ENCODE assay signal across 15 mouse cellular contexts in the genomic region with DNA sequence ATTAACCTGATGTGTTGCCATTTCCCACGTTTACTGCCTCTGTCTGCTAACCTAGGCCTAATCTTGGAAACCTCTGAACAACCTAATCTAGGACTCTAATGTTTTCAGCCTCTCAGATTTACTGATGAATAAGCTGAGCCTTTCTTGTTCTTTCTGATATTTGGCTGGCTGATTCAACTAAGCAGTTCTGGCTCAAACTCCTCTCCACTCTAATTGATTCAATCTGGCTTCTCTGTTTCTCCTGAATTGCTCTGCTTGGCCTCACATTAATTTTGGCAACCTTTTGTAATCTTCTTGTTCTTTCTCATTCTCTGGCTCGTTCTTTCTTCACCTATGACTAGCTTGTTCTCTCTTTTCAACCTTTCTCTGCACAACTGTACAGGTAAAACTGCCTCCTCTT.
"Had no signal": no experiment of that assay in that cellular context is flagged by ENCODE, and none has a peak within 500 bp of the region (broad histone marks: within the 10 kb centered on the region; RNA-seq: fewer than 3 reads in every experiment).

No protein-coding gene starts in this region.

- ATAC-seq: liver, postnatal 0 days; midbrain, embryonic 16.5 days had no signal

- H3K9me3 ChIP-seq: liver, embryonic 13.5 days; lung, embryonic 15.5 days; midbrain, embryonic 12.5 days; neural tube, embryonic 13.5 days had no signal

- DNase-seq: kidney, postnatal 25 days; liver; liver, embryonic 13.5 days; liver, postnatal 0 days; lung, postnatal 14 days; right cerebral cortex, adult 18-20 months; right cerebral cortex, postnatal 25 days; thymus, postnatal 4 days had no signal

- H3K4me3 ChIP-seq: left cerebral cortex, adult 2 months; liver, embryonic 13.5 days; lung, embryonic 15.5 days; midbrain, embryonic 12.5 days; neural tube, embryonic 13.5 days had no signal

- H3K4me1 ChIP-seq: liver, embryonic 13.5 days; lung, embryonic 15.5 days; midbrain, embryonic 12.5 days; neural tube, embryonic 13.5 days had no signal

- H3K36me3 ChIP-seq: liver, embryonic 13.5 days; lung, embryonic 15.5 days; midbrain, embryonic 12.5 days; neural tube, embryonic 13.5 days had no signal

- H3K27ac ChIP-seq: left cerebral cortex, adult 2 months; liver, embryonic 13.5 days; lung, embryonic 15.5 days; macrophage; midbrain, embryonic 12.5 days; neural tube, embryonic 13.5 days; stomach, postnatal 0 days had no signal

- H3K4me2 ChIP-seq: liver, embryonic 13.5 days; lung, embryonic 15.5 days; midbrain, embryonic 12.5 days; neural tube, embryonic 13.5 days had no signal

- H3K9ac ChIP-seq: liver, embryonic 13.5 days; liver, postnatal 0 days; lung, embryonic 15.5 days; midbrain, embryonic 12.5 days; neural tube, embryonic 13.5 days had no signal

- H3K27me3 ChIP-seq: liver, embryonic 13.5 days; lung, embryonic 15.5 days; midbrain, embryonic 12.5 days; neural tube, embryonic 13.5 days had no signal
